Mouse (Mus musculus) kidney, postnatal 14 days (tissue): Measurements from ENCODE around the gene Klhl42.

ENCODE experiments used
- DNase-seq: peaks from one replicate; pipeline ENCODE4 v3.0.0; 2022; ENCODE audit warnings: mixed read lengths

The Klhl42 gene

DNA sequence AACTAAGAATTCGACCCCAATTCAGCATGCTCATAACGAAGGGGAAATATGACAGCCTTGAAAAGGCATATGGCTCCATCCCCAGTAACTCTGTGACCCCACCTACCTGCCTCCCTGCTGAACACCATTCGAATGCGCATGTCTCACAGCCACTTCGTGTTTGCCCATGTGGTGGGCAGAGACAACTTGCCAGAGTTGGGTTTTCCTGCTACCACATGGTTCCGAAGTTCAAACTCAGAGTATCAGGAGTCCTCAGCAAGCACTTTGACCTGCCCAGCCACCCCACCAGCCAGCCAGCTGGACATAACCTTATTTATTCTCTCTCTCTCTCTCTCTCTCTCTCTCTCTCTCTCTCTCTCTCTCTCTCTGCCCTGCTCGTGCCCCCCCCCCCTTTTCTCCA lies 3.4 kb upstream of the Klhl42 start:
- peak; percentile 53 for DNase-seq

DNA sequence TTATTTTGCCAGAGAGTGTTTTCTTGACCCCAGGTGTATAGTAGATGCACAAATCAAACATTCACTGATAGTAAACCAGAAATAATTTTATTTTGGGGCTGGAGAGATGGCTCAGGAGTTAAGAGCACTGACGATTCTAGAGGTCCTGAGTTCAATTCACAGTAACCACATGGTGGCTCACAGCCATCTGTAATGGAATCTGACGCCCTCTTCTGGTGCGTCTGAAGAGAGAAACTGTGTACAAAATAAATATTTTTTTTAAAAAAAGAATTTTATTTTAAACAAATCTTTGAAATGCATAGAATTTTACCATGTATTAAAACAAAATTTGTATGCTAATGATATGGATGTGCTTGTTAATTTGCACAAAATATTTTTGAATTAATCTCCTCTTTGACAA lies 2.7 kb upstream of the Klhl42 start:
- DNase-seq, result no peak

DNA sequence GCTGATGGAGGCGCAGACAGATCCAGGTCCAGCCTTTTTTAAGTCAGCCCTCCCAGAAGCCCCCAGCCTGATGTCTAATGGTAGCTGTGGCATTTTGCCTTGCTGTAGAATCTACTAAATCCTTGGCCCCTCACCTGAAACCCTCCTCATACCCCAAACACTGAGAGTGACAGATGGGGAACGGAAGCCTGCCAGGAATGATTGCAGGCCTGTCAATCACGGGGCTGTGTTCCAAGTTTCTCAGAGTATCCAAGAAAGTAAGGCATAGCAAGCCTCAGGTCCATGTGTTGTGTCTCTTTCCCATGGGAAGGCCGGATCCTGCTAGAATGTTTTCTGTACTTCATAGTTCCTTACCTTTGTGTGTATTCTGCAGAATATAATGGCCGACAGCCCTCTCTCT lies 988 bp upstream of the Klhl42 start:
- no peak for DNase-seq

DNA sequence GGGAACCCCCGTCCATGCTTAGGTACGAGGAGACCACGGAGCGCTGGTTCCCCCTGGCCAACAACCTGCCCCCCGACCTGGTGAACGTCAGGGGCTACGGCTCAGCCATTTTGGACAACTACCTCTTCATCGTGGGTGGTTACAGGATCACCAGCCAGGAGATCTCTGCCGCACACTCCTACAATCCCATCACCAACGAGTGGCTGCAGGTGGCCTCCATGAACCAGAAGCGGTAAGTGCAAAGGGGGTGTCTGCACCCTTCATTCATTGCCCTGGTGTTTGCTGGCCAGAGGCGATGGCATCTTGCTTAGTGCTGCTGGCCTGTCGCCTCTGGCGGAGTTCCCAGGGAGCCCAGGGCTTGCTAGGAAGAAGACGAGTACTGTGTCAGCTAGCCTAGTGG lies 957 bp downstream of the Klhl42 start:
- DNase-seq, result peak; percentile 37

DNA sequence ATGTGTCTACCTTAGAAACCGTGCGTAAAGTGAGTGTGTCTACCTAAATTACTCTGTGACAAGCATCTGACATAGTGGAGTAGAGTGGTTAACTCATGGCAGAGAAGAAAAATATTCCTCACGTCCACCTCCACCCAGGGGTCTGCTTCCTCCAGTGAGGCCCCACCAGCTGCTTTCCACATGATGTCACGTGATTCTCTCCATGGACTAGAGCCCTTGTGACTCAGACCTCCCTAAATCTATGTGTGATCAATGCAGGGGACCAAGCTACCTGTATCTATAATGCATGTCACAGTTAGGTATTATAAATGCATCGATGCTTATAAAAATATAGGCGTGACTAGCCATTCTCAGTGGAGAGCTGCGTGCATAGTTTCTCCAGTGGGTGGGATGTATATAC lies 3.6 kb downstream of the Klhl42 start:
- DNase-seq, result no peak

DNA sequence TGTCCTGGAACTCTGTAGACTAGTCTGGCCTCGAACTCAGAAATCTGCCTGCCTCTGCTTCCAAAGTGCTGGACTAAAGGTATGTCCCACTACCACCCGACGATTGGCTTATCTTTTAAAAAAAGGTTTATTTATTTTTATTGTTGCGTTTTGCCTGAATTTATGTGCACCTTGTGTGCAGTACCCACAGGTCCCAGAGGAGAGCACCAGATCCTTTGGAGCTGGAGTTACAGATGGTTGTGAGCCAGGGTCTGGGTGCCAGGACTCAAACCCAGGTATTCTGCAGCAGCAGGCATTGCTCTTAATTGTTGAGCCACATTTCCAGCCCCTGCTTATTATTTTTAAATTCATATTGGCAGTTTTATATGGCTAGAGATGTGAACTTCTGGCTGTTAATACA lies 4.9 kb downstream of the Klhl42 start:
- no peak for DNase-seq

DNA sequence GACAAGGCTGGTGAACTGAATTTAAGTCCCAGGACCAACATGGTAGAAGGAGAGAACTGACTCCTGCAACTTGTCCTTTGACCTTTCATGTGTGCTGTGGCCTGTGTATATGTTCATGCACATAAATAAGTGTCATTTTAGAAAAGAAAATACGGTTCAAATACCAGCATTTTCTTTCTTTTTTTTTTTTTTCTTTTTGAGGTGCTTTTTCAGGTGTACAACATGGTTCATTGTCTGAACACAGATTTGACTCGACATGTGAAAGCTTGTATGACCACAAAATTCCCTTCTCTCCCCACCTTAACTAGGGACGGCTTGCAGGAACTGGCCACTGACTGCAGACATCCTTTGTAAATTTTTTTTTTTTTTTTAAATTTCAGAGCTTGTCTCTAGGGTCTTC lies 5.8 kb downstream of the Klhl42 start:
- DNase-seq, result no peak

DNA sequence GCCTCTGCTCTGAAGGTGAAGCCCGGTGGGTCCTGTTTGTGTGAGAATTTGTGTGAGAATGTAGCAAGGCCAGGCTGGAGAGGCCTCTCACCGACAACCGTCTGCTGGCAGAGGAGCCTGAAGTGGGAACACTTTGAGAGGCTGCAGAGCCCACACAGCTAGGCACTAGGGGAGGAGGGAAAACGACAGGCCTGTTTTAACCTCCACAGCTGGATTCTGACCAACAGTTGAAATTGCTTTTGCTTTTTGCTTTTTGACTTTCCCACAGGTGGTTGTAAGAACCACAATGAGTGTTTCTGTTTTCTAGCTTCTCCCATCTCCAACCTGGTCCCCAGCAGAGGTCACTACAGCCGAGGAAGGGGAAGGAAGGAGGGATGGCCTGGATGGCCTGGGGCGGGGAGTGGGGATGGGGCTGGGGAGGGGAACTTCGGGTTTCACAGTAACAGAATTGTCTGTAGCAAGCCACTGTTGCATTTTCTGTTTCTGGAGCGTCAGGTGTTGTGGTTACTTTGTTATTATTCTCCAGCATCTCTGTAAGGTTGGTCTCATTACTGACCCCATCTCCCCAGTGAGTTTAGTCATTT lies 6.3 kb downstream of the Klhl42 start:
- no peak for DNase-seq

DNA sequence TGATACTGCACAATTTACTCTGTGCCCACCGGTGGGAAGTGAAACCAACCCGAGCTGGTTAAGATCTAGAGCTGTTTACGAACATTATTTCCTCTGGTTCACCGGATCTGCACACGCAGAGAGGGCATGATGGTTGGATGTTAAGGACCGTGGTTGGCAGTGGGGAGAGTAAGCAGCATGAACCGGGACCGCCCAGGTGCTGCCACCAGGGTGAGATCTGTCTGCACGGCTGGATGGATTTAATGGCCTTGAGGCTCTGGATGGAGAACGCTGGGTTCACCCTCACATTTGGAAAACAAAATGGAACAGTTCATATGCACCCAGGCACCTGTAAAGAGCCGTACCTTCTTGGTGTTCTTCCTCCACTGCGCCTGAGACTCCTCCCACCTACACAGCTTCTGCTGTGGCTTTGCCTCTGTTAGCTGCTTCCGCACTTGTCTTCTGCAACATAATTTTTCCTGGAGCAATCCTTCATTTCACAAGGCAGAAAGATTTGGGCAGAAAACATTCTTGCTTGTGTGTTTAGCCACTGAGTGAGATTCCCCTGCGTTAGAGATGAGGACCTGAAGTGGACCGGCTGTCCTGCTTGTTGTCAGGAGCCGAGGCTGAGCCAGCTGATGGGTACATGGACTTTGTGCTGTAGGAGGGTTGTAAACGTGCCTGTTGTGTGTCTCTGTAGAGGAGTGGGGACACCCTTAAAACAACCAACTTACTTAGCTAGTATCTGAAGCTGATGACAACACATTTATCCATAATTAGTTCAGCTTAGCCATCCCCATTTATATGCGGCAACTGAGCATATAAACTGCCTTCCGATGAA lies 8.5 kb downstream of the Klhl42 start:
- DNase-seq, result peak; percentile 28

DNA sequence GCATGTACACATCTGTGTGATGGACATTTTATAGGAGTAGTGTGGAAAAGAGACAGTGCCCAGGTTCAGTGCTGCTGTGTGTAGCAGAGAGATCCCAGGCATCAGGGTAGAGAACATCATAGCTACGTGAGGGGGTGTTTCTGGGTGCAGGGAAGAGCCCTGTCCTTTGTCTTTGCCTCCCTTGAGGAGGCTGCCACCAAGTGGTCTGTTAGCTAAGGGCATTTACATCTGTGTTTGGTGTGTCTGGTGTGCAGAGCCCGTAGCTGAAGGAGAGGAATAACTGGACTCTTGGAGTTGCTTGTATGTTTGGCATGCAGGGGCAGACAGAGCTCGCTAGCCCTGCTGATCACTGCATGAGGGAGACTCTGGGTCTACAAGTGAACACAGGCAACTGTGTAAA lies 11.1 kb downstream of the Klhl42 start:
- DNase-seq, result no peak

DNA sequence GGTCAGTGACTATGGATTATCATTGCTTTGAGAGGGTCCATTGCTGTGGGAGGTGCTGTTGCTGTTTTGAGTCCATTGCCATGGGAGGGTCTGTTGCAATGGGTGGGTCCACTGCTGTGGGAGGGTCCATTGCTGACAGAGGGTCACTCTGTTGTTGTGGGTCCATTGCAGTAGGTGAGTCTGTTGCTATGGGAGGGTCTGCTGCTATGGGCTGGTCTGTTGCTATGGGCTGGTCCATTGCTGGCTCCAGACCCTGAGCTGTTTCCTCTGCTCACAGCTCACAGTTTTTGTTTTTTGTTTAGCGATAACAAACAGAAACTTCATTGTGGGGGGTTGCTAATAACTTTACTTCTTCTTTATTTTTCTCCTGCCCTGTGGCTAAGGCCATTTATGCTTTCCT lies 14.3 kb downstream of the Klhl42 start:
- DNase-seq, result no peak

DNA sequence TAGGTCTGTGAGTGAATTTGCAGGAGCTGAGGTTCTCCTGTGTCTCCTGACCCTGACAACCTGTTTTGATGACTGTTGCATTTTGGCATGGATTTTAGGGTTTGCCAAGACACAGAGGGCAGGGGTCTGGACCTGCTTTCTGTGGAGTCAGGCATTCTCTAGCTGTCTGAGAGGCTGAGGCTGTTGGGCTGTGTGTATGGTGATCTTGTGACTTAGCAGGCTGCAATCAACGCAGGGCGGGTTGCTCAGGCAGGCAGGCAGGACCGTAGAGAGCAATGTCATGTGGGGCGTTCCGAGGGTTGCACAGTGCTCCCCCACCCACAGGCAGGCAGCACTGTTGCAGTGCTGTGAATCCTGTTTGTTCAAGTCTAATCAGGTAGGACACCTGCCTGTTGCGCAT lies 15.5 kb downstream of the Klhl42 start:
- no peak for DNase-seq

DNA sequence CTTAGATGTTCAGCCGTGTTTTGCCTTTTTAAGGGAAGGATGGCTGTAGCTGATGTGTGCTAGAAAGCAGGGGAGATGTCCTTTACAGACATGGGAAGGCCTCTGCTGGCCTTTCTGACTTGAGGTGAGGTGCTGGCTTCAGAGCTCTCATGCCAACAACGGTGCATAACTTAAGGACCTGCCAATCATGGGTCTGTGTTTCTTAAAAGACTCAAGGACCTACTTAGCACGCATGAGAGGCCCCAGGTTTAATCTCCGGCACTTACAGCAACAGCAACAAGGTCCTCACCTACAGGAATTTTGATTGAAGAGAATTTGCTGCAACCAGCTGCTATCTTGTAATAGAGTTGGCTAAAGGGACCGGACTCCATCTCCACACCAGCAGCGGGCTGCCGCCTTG lies 18.1 kb downstream of the Klhl42 start:
- no peak for DNase-seq

DNA sequence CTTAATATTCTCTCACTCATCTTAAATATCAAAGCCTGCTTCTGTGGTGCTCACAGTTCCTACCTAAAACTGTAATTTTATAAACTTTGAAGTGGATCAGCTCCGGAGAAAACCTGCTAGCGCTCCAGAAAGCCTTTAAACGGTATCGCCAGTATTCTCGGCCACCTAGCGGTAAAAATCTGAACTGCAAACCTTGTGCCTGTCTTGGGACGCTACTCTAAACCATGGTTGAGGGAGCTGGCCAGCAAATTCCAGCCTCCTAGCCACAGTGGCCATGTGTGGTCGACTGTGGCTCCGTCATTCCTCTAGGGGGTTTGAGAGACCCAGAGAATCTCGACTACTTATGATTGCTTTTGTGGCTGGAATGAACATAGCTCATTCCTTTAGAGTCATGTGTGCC lies 25.4 kb downstream of the Klhl42 start:
- peak; percentile 88 for DNase-seq

DNA sequence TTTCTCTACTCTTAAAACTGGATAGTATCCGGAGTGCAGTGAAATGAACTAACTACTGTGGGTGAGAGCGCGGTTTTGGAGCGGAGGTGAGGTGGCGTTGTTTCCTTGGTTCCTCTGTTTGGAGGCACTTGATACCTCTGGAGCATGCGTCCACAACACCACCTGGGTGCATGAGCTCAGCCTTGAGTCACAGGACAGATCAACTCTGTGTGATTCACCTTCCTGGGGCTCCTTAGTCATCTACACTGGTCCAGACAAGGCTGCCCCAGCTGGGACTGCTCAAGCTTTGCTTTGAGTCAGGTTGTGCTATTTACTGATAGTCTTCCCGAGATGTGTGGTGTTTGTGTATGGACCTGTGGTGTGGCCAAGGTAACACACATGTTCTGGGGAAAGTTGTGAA lies 26.6 kb downstream of the Klhl42 start:
- DNase-seq, result no peak

DNA sequence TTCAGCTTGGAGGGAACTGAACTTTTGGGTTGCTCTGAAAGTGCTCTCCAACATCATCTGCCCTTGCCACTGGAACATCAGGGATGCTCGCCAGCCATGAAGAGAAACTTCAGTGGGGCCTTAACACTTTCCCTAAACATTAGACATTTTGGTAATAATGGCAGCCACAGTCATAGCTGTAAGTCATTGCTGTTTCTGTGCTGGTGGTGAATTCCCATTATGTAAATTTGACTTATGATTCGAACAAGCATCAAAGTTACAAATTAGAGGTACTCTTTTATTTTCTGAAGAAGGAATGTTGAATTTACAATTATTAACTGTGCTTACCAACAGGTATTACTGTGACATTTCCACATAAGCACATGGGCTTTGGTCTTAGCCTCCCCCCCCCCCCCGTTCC lies 27.0 kb downstream of the Klhl42 start:
- DNase-seq, result no peak

DNA sequence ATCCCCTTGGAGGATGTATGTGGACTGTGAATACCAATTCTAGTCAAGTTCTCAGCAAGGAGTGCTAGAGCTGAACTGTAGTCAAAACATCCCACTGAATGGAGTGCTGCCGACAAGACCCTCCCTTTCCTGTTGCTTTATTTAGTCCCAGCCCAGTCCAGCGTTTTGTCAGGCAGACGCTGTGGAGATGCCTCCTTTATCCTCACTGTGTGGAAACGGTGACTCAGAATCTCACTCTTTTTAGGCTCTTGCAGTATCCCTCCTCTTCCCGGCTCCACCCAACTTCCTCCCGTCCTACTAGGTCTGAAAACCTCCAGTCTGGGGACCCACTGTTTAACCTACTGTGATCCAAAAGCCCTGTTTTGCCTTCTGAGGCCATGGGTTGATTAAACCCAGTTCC lies 30.1 kb downstream of the Klhl42 start:
- no peak for DNase-seq

DNA sequence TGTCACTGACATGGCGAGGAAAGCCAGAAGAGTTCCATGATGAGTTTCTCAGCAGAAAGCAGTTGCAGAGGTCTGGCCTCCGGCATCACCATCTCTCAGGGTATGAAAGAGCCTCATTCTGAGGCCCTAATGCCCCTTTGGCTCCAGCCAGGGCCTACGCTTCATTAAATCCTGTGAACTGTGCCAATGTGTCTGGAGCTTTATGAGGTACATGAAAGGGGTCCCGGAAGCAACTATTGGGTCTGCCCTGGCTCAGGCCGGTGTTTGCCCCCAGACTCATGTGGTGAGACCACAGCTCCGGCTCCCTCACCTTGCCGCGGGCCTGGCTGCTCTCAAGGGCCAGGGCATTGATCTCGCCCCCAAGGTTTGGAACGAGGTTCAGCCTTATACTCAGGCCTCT lies 36.1 kb downstream of the Klhl42 start:
- DNase-seq, result no peak

DNA sequence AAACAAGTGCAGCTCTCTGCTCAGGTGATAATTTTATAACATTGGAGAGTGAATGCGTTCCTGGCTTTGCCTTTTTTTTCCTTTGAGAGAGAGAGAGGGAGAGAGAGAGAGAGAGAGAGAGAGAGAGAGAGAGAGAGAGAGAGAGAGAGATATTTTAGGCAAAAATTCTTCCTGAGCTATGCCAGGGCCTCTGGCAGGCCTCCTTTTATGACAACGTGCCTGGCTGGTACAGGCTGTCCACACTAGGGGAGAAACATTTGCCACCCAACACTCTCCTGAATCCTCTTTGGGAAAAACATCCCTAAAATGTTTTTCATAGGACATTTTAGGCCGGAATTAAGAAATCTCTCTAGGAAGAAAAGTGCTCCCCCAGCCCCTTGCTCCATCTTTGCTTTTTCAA lies 47.1 kb downstream of the Klhl42 start:
- no peak for DNase-seq

DNA sequence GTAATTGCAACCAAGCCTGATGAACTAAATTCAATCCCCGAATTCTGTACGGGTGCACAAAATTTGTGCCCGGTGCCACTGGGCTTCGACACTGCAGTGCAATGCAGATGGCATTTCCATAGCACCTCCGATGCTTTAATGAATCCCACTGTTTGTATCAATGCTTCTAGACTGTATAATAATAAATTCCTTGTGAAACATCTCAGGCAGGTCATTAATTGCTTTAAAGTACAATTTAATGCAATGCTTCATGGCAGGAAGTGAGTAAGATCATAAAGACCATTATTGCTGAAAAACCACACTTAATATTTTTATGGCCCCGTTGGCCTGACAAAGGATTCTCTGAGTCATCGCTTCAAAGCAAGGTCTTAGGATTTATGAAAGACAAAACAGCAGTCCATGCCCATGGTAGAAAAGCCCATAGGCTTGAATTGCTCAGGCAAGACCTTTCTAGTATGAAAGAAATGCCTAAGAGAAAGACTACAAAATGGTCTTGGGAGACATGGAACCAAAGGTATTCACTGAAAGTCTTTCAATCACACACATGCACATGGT lies 49.5 kb downstream of the Klhl42 start:
- no peak for DNase-seq

DNA sequence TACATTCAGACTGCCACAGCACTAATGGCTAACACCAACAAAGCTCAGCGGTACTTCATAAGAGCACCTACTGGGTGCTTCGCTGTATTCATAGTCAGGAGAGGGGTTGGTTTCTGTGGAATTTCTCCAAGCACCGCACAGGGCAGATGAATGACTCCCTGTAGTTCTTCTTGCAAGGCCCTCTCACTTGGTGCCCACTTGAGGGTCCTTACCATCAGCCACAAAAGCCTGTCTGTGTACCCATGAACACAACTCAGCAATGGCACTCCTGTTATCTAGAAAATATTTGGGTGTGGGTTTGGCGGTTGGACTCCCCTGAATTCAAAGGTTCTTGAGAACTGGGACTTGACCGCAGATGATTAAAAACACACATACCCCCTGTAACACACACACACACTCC lies 53.5 kb downstream of the Klhl42 start:
- DNase-seq, result no peak

DNA sequence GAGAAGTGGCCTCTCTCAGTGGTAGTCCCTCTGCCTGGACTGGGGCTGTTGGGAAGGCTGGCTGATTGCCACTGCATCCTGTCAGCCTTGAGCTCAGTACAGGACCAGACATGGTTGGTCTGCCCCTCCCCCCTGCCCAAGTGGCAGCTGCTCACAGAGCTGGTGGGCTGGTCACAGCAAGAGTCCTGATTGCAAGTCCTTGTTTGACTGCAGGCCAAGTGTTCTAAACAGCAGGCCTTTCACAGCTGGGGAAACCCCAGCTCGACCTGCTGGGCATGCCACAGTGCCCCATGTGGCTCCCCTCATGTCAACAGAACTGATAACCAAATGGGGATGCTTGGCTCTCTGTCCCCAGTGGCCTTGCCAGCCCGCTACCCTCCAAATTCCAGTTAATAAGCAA lies 54.1 kb downstream of the Klhl42 start:
- peak; percentile 21 for DNase-seq

DNA sequence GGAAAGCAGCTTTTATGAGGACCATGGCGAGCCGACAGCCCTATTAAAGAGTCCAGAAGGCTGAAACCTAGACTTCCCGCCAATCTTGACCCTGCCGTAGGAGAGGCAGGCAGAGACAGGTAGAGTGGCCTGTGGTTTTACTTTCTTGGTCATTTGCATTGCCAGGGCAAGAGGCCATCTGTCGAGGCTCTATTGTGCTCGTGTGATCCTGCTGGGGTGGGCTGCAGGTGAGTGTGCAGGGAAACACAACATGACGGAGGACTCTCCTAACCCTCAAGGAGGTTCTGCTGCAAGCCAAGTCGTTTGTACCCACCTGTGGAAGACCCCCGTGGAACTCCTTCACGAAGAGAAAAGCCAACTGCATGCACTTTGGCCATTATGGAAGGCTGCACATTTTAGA lies 54.6 kb downstream of the Klhl42 start:
- DNase-seq, result no peak

DNA sequence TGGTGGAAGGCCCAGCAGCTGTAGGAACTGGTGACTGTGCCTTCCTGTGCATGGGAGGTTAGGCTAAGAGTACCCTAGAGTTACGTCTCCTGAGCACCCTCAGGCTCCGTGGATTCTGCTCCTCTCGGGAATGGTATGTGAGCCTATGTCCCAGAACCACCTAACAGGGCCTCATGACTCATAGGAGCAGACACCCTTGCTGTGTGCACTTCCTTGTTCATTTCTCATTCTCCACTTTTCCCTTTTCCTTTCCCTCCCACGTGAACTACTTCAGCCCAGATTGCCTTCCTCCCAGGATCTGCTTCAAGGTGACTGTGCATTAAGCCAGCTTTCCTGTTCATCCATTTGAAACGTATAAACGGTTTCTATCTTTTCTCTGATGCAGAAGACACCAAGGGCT lies 59.9 kb downstream of the Klhl42 start:
- no peak for DNase-seq

DNA sequence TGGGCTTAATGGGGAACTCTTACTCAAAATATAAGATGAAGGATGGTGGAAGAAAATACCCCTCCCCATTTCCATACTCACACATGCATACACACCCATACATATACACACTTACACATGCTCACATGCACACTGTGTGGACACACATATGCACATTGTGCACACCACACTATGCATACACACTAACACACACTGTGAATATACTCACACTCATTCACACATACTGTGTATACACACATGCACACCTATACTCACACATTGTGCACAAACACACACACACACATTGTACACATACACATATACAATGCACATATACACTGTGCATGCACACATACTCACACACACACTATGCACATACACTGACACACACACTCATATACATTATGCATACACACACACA lies 60.7 kb downstream of the Klhl42 start:
- DNase-seq, result no peak
